Mouse (Mus musculus) layer of hippocampus, postnatal 25 days (tissue): ENCODE results near the gene Gm8453. TPM values are rescaled to one million over a fixed set of nuclear protein-coding genes. Genes with fewer than 3 reads are reported as not detected.
"Not testable (repeated sequence)": the region's sequence is repeated elsewhere in the genome, so short reads cannot be mapped to it uniquely, and the experiment has no call there.

Source experiments
- DNase-seq, 2 experiments: peaks; one replicate each; pipeline ENCODE4 v3.0.0; 2022; ENCODE audit warnings: mixed read lengths in 2 of 2, low spot score in 1 of 2; ENCODE audit errors: extremely low spot score in 1 of 2
- total RNA-seq, 2 experiments: library from RNA; stranded (reverse); gene quantifications; 2 replicates each; pipeline ENCODE4 v1.2.3; 2021

Gene Gm8453
- not detected for total RNA-seq

- not testable (repeated sequence) for DNase-seq
Observed at GRCm38 (mm10) chr7:22229384-22229783, at the start of gene Gm8453. Gene Gm8453 (minus strand): TSS chr7:22229484.

GRCm38 (mm10) chr7:22201164-22201563 lies 28.1 kb downstream of the Gm8453 start, which contains the start of gene Gm8653:
Gene Gm8653 (minus strand): TSS chr7:22201264.
- DNase-seq: not testable (repeated sequence)

- not testable (repeated sequence) for DNase-seq
Observed at GRCm38 (mm10) chr7:22189077-22189476, 40.2 kb downstream of the Gm8453 start, which contains the start of gene Vmn1r143. Gene Vmn1r143 (plus strand): TSS chr7:22189377.

Other genes with a start within 250 kb of the Gm8453 start
- gene Vmn1r137, start 234.9 kb downstream of the Gm8453 start, total RNA-seq: not detected
- gene Vmn1r138, start 200.6 kb downstream of the Gm8453 start, total RNA-seq: not detected
- not detected for gene Gm6176, start 173.2 kb downstream of the Gm8453 start, total RNA-seq
- not detected for gene Vmn1r139, start 160.4 kb downstream of the Gm8453 start, total RNA-seq
- gene Gm16451, start 111.2 kb downstream of the Gm8453 start, total RNA-seq: not detected
- not detected for gene Gm10666, start 94.7 kb downstream of the Gm8453 start, total RNA-seq
- not detected for gene Vmn1r142, start 65.4 kb downstream of the Gm8453 start, total RNA-seq
- not detected for gene Vmn1r143, start 40.1 kb downstream of the Gm8453 start, total RNA-seq
- gene Gm8653, start 28.2 kb downstream of the Gm8453 start, total RNA-seq: not detected
- not detected for gene Gm4187, start 100.2 kb upstream of the Gm8453 start, total RNA-seq
- gene Gm8660, start 141.6 kb upstream of the Gm8453 start, total RNA-seq: not detected
- gene Vmn1r148, start 184.1 kb upstream of the Gm8453 start, total RNA-seq: not detected
- gene Vmn1r149, start 208.7 kb upstream of the Gm8453 start, total RNA-seq: not detected
- not detected for gene Gm10665, start 234.6 kb upstream of the Gm8453 start, total RNA-seq